Mouse (Mus musculus) liver, adult (tissue): Measurements from ENCODE around the gene Orai2.

Source experiments
- GATA4 ChIP-seq: IDR thresholded peaks from 2 replicates; pipeline ENCODE4 v1.6.1; 2014; ENCODE audit warnings: mild to moderate bottlenecking, low read length; ENCODE audit not compliant: insufficient replicate concordance

The Orai2 gene

GRCm38 (mm10) chr5:136147704-136148103 lies 22.8 kb downstream of the Orai2 start:
- no peak for TF ChIP-seq GATA4

- no peak for TF ChIP-seq GATA4
These were observed 23.6 kb downstream of the Orai2 start for GRCm38 (mm10) chr5:136146936-136147335.

- TF ChIP-seq GATA4, result no peak
These were observed 25.7 kb downstream of the Orai2 start for GRCm38 (mm10) chr5:136144606-136145430.

- TF ChIP-seq GATA4, result no peak
These were observed 27.3 kb downstream of the Orai2 start for GRCm38 (mm10) chr5:136143161-136143755.

GRCm38 (mm10) chr5:136142746-136143145 lies 27.8 kb downstream of the Orai2 start:
- no peak for TF ChIP-seq GATA4

GRCm38 (mm10) chr5:136140057-136140482 lies 30.4 kb downstream of the Orai2 start:
- no peak for TF ChIP-seq GATA4

- TF ChIP-seq GATA4, result no peak
These were observed 31.1 kb downstream of the Orai2 start for GRCm38 (mm10) chr5:136139393-136139792.

GRCm38 (mm10) chr5:136137658-136138274 lies 32.7 kb downstream of the Orai2 start:
- no peak for TF ChIP-seq GATA4

- no peak for TF ChIP-seq GATA4
These were observed 34.1 kb downstream of the Orai2 start for GRCm38 (mm10) chr5:136136292-136136990.

- peak; percentile 40; the same call in 1 of the 2 replicates for TF ChIP-seq GATA4
These were observed 34.8 kb downstream of the Orai2 start, which contains the start of the genes Lrwd1 and Alkbh4 for GRCm38 (mm10) chr5:136135571-136136291. Gene Lrwd1, minus strand, starts transcription at chr5:136136074. Gene Alkbh4, plus strand, starts transcription at chr5:136136146.

- TF ChIP-seq GATA4, result no peak
These were observed 48.3 kb downstream of the Orai2 start for GRCm38 (mm10) chr5:136122165-136122564.

- no peak for TF ChIP-seq GATA4
These were observed 53.8 kb downstream of the Orai2 start for GRCm38 (mm10) chr5:136116784-136117112.

GRCm38 (mm10) chr5:136115891-136116783 lies 54.4 kb downstream of the Orai2 start, which contains the start of gene Polr2j:
Gene Polr2j, plus strand, starts transcription at chr5:136116631.
- peak; percentile 73; the same call in 1 of the 2 replicates for TF ChIP-seq GATA4

GRCm38 (mm10) chr5:136109042-136109441 lies 61.5 kb downstream of the Orai2 start:
- no peak for TF ChIP-seq GATA4

- no peak for TF ChIP-seq GATA4
These were observed 62.0 kb downstream of the Orai2 start for GRCm38 (mm10) chr5:136108486-136108885.
